Mouse (Mus musculus) urinary bladder, postnatal 4 days (tissue): ENCODE measurements around the gene Ubap2.

Experiments used
- DNase-seq, 2 experiments: peaks; one replicate each; pipeline ENCODE4 v3.0.0; 2021 to 2022; ENCODE audit warnings: low spot score in 2 of 2

Ubap2 gene

DNA sequence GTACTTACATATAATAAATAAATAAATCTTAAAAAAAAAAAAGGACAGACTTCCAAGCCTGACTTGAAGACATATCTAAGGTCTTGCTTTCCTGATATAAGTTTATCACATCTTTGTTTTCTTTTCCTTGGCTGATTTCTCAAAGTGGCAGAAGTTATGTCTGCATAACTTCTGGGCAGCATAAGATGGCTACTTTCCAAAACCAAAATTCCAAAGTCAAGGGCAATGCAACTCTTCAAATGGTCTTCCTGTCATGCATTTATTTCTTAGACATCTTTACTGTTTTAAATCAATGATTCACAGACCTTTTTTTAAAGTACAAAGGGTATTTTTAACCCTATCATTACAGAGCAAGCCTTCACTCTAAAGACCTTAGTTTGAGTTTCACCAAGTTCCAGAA lies 14.3 kb downstream of the Ubap2 start:
- no peak for DNase-seq

DNA sequence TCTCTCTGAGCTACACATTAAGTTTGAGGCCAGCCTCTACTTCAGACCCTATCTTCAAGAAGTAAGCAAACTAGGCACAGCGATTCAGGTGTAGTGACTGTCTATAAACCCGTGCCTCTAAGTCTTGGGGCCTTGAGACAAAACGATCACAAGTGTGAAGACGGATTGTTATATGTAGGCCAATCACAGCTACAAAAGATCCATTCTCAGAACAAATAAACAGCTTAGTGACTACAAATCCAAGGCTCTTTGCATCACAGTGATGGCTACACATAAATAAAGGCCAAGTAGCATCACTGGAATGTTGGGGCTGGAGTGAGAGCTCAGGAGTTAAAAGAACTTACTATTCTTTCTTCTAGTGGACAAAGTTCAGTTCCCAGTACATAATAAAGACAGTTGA lies 15.9 kb downstream of the Ubap2 start:
- DNase-seq = no peak

DNA sequence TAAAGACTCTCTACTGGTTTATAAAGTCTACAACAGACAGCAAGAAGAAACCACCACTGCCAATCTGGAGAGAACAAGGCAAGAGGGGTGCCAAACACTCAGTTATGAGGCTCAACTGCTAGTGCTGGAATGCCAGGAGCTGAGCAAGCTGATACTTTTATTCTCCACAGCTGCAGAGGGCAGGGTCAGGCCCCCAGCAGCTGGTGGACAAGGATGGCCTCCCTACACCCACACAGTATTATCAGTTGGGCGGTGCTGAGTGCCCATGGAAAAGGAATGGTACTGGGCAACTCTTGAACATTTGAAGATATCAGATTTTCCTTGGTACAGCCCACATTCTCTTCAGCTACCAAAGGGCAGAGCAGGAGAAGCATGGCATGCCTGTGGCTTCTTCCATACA lies 17.2 kb downstream of the Ubap2 start:
- DNase-seq = no peak

DNA sequence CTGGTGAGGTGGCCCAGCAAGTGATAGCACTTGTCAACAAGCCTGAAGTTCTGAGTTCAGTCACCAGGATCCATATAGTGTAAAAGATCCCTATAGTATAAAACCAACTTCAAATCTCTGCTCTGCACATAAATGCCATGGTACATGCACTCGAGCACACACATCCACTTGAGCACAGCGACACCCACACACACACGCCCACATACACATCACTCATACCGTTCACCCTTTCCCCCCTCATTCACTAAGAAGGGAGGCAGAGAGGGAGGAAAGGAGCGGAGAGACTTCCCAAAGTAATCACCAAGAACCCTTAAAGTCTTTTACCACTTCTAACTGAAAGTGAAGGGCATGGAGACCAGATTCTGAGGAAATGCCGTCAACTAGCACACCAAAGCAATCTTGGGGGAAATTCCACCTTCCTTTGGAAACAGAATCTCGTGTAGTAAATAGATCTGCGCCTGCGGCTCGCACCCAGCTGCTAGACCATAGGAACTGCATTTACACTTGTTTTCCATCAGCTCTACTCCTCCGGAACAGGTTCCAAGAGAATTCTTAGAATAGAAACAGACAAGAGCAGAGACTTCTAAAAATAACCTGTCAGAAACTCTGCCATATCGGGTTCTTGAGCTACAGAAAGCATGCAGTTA lies 19.3 kb downstream of the Ubap2 start:
- no peak for DNase-seq

DNA sequence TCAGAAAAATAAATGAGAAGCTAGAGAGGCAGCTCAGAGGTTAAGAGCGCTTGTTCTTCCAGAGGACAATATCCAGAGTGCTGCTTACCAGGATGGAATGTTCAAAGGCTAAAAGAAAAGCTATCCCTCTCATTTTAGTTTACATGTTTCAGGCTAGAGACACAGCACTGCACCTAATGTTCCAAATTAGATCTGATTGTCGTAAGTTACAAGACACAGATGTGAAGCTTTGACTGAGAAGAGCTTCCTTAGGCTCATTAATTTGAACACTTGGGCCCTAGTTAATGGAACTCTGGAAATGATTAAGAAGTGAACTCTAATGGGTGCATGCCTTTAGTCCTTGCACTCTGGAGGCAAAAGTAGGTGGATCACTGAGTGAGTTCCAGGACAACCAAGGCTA lies 21.2 kb downstream of the Ubap2 start:
- no peak for DNase-seq

DNA sequence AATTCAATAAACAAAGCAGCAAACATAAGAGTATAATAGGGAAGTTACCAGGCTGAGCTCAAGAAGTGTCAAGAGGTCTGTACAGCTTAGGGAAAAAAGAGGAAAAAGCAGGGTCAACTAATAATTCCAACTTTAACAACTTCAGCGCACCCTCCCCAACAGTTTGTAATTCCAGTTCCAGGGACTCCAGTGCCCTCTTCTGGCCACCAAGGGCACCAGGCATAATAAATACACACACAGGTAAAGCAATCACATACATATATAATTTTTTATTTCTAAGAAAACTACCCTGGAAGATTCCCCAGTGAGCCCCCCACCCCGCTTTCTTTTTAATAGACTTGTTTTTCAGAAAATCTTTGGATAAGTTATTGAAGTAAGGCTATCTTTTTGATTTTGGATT lies 29.5 kb downstream of the Ubap2 start:
- no peak for DNase-seq

DNA sequence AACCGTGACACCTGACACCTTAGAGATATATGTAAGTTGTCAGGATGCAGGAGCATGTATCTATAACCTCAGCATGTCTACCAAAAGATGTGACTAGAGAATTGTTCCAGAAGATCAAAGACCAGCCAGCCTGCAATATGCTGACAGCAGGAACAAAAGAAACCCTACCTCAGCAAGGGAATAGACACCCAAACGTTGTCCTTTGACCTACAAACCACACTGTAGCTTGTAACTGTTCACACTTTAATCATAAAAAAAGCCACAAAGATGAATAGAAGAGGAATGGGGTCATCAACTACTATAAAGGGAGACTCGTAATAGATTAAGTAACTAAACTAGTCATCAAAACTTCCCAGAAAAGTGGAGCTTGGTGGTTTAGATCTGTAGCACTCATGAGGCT lies 34.0 kb downstream of the Ubap2 start:
- no peak for DNase-seq

DNA sequence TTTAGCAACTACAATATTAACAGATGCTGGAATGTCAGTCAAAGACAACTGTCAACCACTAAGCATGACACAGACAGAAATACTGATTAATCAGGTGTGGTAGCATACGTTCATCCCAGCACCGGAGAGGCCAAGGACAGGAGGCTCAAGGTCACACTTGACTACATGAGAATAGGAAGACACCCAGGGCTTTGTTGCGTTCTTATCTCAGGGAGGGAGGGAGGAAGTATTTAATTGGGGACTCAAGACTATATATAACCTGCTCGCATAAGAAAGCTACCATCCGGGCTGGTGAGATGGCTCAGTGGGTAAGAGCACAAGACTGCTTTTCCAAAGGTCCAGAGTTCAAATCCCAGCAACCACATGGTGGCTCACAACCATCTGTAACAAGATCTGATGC lies 39.3 kb downstream of the Ubap2 start:
- DNase-seq = no peak

DNA sequence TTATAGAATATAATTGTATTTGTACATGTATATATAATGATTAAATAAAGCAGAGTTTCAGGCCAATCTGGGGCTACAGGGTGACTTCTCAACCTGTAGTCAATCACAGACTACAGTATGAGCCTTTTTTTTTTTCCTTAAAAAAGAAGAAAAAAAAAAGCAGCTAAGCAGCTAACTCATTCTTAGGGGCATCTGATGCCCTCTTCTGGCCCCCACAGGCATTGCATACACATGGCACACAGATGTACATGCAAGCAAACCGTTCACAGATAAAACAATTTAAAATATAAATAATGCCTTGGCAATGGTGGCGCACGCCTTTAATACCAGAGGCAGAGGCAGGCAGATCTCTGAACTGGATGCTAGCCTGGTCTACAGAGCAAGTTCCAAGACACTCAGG lies 48.6 kb downstream of the Ubap2 start:
- no peak for DNase-seq

DNA sequence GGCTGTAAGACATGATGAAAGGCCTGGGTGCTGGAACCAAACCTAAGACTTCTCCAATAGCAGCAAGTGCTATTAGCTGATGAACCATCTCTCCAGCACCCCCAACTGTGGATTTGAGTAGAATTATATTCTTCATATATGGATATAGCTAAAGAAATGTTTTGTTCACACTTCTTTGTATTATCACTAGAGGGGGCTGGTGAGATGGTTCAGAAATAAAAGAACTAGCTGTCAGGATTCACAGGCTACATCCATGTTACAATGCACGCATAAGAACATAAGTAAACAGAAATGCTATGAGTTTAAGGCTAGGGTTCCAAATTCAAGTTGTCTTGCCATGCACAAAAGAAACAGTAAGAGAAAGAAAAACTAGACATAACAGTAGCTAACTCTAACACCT lies 49.5 kb downstream of the Ubap2 start:
- DNase-seq = no peak

DNA sequence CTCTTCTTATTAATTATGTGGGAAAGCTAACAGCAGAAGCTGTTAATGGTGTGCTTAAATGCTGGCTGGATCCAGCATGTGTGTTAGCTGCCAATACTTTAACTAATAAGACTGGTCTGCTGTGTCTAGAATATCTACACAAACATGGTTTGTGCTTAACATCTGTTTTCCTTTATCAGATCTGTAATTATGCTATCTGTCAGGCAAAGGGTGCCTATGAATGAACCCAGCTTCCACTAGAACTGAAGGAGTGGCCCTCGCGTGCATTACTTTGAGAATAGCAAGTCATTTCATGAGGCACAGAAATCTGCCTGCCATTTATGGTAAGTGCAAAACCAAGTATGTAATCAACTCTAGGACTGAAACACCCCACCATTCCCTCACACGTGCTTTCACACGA lies 66.9 kb downstream of the Ubap2 start:
- DNase-seq = no peak

DNA sequence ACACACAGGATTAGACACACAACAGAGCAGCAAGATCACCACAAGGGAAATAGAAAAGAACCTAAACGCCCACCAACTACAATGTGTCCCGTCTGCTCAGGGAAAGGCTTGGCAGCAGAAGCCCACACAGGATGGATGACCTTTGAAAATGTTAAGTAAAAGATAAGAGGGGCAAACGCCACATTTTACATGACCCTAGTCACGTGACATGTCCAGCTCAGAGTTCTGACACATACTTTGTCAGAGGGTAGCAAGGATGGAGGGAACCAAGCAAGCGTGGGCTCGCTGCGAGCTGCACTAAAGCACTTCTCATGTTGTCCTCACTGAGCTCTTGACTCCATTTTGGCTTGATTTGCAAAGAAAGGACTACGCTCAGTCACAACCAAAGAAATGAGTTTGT lies 69.2 kb downstream of the Ubap2 start:
- no peak for DNase-seq

DNA sequence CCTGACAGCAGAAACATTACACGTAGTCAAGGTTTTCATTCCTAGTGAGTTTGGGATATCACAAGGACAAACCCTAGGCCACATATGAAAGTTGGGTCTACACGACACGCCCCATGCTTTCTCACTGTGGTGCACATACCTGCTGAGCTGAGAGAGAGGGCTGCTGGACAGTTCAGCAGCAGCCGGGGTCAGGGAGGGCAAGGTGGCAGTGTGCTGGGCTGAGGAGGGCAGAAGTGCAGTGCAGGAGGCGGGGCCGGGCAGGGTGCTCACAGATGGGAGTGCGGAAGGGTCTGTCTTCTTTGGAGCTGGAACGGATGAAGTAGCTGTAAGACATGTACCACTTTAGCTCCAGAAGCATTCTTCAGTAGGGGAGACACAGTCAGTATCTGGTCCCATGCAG lies 72.8 kb downstream of the Ubap2 start:
- DNase-seq = no peak

DNA sequence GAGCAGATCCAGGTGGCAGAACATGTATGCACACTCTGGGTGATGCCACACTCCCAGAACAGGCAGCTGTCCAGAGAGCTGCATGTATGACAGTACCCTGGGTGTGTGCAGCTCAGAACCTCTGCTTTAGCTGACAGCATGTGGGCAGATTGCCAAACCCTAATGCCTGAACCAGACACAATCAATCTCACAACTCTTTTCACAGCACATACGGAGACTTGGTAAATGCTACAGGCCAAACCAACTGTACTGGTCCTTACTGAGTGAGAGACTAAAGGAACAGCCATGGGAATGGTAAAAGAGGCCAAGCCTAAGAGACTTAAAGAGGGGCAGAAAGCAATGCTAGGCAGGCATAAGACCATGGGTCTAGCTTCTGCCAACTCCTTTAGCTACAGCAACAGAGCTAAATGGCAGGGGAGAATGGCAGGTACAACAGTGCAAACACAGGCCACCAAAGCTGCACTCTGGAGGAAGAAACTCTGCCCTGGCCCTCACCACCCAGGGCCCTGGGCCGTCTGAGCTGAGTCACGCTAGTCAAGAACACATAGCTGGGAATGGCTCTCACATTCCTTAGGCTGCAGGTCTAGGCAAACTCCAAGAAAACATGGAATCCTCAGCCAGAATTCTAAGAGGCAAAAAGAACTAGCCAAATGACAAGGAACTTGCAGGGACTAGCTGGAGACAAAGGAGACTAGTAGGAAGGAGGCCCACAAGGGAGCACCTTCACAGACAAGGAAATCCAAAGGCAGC lies 77.9 kb downstream of the Ubap2 start:
- no peak for DNase-seq

DNA sequence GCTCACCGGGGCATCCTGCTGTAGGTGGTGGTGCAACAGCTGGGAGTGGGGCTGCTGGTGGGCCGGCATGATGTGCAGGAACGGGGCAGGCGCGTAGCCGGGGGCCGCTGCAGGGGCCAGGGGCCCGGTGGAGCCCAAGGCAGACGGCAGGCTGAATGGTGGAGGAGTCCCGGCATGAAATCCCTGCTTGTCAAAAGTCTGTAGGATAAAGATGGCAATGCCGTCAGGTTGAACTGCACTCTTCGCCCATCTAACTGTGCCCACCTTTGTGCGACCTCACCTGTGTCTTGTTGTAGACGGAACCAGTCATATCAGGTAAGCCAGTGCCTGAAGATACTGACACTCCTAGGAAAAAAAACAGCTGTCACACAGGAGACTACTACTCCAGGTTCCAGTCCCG lies 79.6 kb downstream of the Ubap2 start:
- no peak for DNase-seq

DNA sequence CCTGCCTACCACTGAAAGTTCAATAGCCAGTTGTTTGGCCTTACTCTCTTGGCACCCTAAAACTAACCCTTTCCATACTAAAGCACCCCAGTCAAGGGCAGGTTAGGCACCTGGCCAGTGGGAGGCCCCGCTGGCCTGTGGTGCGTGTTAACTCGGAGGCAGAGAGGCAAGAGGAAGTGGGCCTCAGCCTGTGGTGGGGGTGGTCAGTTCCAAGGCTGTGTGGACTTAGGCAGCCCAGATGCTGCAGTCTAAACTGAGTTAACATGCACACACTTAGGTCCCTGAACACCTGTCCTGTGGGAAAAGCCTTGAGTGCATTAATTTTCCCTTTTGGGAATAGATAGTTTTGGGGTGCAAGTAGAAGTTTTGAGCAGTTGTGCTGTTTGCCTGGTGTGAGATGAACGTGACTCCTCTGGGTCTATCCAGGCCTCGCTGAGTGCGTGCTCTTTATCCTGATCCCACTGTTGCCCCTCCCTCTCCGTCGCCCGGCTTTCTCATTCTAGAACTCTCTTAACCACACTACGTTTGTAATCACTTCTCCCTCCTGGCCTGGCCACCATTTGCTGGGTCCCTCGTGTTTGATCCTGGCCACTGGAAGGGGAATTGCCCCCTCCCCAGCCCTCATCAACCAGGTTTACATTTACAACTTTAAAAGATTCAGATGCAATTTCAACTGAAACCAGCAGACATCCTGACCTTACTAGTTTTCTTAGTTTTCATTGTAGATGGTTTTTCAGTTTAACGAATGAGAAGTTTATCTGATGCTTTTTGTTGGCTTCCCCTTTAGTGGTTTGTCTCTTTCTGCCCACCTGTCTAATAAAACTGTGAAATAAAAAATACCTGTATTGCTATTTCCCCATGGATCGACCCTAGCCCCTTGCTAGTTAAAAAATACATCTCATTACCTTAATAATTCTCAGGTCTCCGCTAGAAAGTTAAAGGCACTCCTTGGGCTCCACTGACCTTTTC lies 82.1 kb downstream of the Ubap2 start:
- no peak for DNase-seq

DNA sequence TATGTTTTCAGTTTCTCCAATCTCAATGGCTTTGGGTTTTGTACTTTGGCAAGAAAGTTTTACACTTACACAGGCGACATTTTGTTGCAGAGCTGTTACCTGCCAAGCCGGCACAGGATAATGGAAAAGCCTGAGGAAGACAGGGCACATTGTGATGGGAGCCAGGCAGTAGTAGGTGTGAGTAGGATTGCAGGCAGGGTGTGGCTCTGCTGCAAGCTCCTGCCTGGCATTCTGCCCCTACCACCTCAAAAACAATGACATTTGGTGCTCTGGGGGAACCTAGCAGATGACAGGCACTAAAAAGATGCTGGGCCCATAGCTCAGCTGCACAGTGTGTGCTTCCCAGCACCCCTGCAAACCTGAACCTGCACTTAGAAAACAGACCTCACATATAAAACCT lies 85.1 kb downstream of the Ubap2 start:
- DNase-seq = no peak

DNA sequence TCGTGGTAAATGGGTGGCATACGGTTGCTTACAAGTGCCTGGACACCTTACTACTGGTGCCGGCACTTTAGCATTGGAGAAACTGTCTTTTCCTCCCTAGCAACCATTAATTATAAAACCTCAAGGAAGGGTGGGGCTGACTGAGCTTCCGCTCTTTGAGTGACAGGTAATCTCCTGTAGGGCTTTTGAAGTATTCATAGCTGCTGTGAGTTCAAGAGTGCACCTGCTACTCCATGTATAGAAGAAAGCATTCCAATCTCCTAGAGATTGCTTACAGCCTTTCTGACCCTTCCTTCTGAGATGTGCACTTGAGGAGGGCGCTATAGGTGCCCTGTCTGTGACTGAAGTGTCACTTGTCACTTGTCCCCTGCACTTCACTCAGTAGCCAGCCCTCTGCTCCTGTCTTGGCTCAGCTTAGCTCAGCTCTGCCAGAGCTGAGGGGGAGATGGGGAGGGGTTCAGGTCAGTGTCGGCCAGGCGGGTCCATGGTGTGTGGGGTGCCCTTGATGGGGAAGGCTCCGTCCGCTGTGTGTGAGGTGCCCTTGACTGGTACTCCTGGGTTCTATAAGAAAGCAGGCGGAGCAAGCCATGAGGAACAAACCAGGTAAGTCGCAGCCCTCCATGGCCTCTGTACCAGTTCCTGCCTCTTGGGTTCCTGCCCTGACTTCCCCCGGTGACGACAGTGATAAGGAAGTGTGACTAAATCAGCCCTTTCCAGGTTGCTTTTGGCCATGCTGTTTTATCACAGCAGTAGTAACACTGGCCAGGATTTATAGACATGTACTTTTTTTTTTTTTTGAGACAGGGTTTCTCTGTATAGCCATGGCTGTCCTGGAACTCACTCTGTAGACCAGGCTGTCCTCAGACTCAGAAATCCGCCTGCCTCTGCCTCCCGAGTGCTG lies 94.9 kb downstream of the Ubap2 start:
- DNase-seq = no peak

DNA sequence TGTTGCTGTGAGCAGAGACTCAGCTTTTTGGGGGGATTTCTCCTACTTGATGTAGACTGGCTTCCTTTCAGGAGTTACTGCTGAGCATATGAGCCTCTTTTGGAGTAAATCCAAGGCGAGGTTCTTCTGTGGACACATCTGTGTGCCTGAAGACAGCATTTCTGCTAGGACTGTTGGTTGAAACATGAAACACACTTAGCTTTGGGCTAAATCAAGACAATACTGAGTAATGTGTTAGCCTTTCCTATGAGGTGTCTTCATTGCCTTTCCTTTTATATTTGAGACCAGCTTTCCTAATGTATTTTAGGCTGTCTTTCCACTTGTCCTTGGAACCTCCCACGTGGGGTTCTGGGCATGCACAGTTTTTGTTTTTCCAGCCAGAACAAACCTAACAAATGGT lies 100.3 kb downstream of the Ubap2 start:
- DNase-seq = no peak

DNA sequence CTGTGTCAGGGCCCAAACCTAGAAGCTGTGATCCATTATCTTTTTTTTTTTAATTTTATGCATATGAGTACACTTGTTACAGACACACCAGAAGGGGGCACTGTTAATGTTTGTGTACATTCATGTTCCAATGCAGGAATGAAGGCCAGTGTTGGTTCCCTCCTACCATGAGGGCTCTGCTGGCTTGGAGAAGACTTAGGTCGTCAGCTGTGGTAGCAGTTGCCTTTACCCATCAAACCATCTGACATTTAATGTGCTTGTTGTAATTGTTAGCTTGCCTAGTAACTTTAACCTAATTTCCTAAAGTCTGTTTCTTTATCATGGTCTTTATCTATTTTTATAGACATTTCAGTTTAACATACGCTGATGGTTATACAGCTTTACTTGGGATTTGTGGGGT lies 104.0 kb downstream of the Ubap2 start:
- no peak for DNase-seq

DNA sequence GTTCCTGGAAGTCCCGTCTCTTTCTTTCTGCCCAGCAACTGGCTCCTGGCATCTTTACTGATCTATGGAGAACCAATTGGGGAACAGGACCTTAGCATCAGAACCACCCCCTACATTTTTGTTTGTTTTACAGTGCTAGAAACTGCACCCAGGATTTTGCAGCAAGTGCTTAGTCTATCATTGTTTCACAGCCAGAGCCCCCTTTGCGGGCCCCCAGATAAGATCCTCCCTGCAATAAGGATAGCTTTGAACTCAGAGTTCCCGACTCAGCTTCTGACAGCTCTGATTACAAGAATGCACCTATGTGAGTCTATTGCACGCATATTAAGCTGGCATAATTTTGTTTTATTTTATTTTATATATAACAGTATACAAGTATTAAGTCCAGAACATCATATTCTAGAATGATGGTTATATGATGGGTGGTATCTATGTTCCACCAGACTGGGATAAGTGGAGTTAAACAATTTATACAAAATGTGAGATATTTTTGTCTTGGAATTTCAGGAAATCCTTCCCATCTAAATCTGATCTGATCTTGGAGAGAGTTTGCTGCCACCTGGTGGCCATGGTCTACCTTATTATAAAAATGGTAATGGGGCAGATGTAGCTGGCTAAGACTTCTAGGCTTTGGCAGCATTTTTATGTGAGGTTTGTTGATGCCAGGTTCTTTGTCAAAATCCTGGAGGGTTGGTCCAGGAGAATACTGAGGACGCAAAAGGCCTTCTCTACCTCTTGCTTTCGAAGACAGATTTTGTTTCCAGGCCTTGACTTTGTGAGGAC lies 109.1 kb downstream of the Ubap2 start:
- peak; percentile 38 to 79 for DNase-seq
